Mouse (Mus musculus) spleen, adult 2 months (tissue): ENCODE measurements around the gene Zfp654.

Experiments used
- CTCF ChIP-seq: fragments of 200-500 bp; IDR thresholded peaks from 2 replicates; pipeline ENCODE4 v1.5.1; 2011; ENCODE audit warnings: mild to moderate bottlenecking, inconsistent platforms; ENCODE audit not compliant: insufficient read depth, insufficient read length, insufficient replicate concordance; ENCODE audit errors: extremely low read depth
- POLR2A ChIP-seq: fragments of 200-500 bp; IDR thresholded peaks from 2 replicates; pipeline ENCODE4 v1.6.1; 2011; ENCODE audit warnings: low read depth, low read length, inconsistent platforms

DNA sequence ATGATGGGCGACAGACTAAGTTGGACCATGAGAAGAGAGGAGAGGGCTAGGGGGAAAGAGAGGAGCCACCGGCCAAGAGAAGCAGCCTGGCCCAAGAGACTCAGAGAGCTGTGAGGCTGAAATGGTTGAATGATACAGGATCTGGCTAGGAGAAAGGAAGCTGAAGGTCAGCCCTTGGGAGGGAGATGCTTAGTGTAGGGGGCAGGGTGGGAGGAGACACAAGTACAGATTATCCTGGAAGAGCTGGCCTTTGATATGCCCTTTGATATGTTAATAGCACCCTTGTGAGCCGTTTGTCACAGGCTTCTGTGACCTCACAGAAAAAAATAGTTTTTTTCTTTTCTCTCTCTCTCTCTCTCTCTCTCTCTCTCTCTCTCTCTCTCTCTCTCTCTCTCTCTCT lies 33.7 kb upstream of the Zfp654 start:
- TF ChIP-seq CTCF (no peak), POLR2A (no peak)
